Mouse (Mus musculus) lung, postnatal 0 days (tissue): ENCODE data around the gene Snrnp27.

Source experiments
- CTCF ChIP-seq: IDR thresholded peaks from 2 replicates; pipeline ENCODE4 v1.5.1; 2016; ENCODE audit warnings: antibody characterized with exemption, mild to moderate bottlenecking
- EP300 ChIP-seq: IDR thresholded peaks from 2 replicates; pipeline ENCODE4 v1.6.1; 2016; ENCODE audit warnings: antibody characterized with exemption, mild to moderate bottlenecking, control low read depth

DNA sequence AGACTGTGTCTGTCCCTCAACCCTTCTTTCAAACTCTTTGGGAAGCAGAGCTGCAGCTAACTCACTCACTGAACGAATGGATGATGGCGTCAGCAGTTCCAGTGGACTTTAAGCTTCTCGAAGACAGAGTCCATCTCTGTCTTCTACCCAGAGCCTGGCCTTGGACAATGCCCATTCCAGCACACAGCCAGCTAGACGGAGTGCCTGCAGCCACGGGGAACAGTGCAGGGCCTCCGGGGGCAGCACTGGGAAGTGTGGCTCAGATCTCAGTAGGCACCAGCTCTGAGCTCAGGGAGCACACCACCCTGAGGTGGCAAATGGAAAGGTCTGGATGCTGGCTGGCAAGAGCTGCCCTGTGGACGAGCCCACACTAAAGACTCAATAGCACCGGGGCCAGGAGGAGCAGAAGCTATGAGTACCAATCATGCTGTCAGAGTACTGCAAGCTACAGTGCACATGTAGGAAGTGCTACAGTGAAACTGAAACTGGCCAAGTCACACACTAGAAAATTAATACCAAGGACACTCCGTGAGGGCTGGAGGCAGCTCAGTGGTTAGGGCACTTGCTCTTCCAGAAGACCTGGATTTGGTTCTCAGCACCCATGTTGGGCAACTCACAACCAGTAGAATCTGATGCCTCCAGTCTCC is 29.9 kb downstream of the Snrnp27 start:
- TF ChIP-seq CTCF, result peak; percentile 44
- TF ChIP-seq EP300, result no peak
